Mouse (Mus musculus): ENCODE data around the gene Rpl10-ps3.

Gene Rpl10-ps3

DNA sequence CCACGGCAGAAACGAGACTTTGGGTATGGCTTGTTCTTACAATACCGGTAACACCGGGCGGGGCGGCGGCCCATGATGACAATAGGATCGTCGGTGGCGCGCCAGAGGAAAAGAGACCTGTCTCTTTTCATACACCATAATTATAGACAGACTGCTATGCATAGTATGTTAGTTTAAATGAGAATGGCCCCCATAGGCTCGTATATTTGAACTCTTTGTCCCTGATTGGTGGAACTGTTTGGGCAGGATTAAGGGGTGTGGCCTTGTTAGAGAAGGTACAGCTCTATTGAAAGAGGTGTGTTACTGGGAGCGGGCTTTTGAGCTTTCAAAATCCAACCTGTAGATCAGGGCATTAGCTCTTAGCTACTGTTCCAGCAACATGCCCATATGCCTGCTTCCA is at the start of gene Rpl10-ps3:
Gene Rpl10-ps3, minus strand, starts transcription at position 101 of the 400 bp plus-strand sequence.
- DNase-seq (ENCODE audit: extremely low spot score, low spot score), result no peak

- DNase-seq (ENCODE audit: extremely low spot score, low spot score), result no peak
These were observed 30.8 kb upstream of the Rpl10-ps3 start for GRCm38 (mm10) chr9:50375598-50375997.

DNA sequence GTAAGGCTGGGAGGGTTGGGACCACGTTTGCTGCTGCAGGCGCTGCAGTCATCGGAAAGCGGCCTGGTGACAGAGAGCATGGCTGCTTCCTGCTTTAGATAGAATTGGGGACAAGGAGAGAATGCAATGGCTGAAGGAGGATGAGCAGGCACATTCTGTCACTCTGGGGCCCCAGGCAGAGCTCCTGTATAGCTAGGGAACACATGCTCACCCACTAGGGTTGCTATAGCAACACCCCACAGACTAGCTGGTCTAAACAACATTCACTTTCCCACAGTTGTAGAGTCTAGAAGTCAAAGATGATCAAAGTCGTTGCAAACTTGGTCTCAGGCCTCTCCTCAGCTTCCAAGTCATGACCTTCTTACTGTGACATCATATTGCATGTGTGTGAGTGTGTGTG is 29.9 kb upstream of the Rpl10-ps3 start:
- no peak for DNase-seq (ENCODE audit: extremely low spot score, low spot score)

- no peak for DNase-seq (ENCODE audit: extremely low spot score, low spot score)
These were observed 24.0 kb upstream of the Rpl10-ps3 start for GRCm38 (mm10) chr9:50368551-50369297.

GRCm38 (mm10) chr9:50365059-50365780 is 20.5 kb upstream of the Rpl10-ps3 start:
- DNase-seq (ENCODE audit: extremely low spot score, low spot score), result no peak

DNA sequence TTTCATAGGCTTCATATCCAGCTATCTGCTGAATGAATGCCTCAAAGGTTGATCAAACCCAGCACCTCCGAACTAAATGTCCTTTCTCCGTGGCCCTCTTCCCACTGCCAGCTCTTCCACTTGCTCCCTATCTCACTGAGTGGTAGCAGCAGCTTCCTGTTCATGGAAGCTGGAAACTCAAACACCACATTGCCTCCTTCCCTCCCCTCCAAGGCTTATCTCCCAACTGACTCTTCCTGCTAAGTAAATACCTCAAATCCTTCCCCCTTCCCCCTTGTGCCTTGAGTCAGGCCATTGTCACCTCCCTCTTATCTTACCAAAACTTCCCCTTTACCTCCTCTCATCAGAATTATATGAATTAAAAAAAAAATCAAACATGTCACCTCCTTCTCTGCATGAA is 19.2 kb upstream of the Rpl10-ps3 start:
- DNase-seq (ENCODE audit: extremely low spot score, low spot score), result no peak

DNA sequence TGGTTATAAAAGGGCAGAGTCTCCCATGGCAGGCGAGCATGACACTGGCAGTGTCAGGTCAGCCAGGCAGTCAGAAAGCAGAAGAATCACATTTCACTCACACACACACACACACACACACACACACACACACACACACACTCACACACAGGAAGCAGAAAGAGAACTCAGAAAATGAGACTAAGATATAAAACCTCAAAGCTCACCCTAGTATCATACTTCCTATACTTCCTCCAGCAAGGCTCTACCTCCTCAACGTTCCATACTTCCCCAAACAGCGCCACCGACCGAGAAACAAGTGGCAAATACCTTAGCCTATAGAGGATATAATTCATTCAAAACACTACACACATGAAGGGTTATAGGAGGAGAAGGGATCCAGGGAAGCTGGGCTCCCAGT is 18.5 kb upstream of the Rpl10-ps3 start:
- no peak for DNase-seq (ENCODE audit: extremely low spot score, low spot score)

DNA sequence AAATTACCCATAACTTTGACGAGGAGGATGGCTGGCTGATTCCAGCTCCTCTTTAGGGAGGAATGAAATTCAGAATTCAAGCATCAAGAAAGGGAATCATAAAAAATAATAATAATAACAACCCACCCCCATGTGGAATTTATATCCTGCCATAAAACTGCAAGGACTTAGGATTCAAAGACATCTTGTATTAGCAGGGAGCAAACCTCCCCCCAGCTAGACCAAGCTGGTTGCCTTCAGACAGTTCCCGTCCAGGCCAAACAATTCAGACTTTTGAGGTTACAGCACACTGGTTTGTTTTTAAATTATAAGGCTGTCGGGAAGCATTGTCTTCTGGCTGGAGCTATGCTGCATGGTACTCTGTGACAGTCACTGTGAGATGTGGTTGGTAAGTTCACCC is 17.8 kb upstream of the Rpl10-ps3 start:
- DNase-seq (ENCODE audit: extremely low spot score, low spot score), result no peak

GRCm38 (mm10) chr9:50360370-50360769 is 15.6 kb upstream of the Rpl10-ps3 start:
- DNase-seq (ENCODE audit: extremely low spot score, low spot score), result no peak

GRCm38 (mm10) chr9:50357331-50357730 is 12.6 kb upstream of the Rpl10-ps3 start:
- no peak for DNase-seq (ENCODE audit: extremely low spot score, low spot score)

DNA sequence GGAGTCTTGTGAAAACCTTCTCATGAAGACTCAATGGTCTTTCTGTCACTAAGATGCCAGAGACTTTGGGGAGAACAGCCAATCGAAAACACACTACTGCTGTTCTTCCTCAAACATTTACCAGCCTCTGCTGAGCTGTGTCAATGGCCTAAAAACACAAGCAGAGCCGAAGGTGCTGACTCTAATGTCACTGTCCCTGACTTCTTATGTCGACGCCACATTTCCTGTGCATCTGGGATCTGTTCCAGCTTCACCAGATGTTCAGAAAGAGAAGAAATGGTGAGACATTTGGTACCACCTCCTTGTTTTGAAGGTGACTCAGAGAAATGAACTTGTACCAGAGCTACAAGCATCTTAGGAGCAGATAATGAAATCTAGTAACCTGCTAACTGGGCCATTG is 7.0 kb upstream of the Rpl10-ps3 start:
- DNase-seq (ENCODE audit: extremely low spot score, low spot score), result no peak

- DNase-seq (ENCODE audit: extremely low spot score, low spot score), result no peak
These were observed 5.8 kb upstream of the Rpl10-ps3 start for GRCm38 (mm10) chr9:50350571-50350970.

GRCm38 (mm10) chr9:50349156-50349555 is 4.4 kb upstream of the Rpl10-ps3 start:
- DNase-seq (ENCODE audit: extremely low spot score, low spot score), result no peak

GRCm38 (mm10) chr9:50348256-50348655 is 3.5 kb upstream of the Rpl10-ps3 start:
- DNase-seq (ENCODE audit: extremely low spot score, low spot score), result no peak

GRCm38 (mm10) chr9:50335539-50336325 is 9.0 kb downstream of the Rpl10-ps3 start:
- no peak for DNase-seq (ENCODE audit: extremely low spot score, low spot score)

- peak; percentile 57 for DNase-seq (ENCODE audit: extremely low spot score, low spot score)
These were observed 11.4 kb downstream of the Rpl10-ps3 start for GRCm38 (mm10) chr9:50333413-50333812.

- no peak for DNase-seq (ENCODE audit: extremely low spot score, low spot score)
These were observed 20.2 kb downstream of the Rpl10-ps3 start for GRCm38 (mm10) chr9:50324355-50325225.

GRCm38 (mm10) chr9:50320729-50321128 is 24.0 kb downstream of the Rpl10-ps3 start:
- no peak for DNase-seq (ENCODE audit: extremely low spot score, low spot score)

DNA sequence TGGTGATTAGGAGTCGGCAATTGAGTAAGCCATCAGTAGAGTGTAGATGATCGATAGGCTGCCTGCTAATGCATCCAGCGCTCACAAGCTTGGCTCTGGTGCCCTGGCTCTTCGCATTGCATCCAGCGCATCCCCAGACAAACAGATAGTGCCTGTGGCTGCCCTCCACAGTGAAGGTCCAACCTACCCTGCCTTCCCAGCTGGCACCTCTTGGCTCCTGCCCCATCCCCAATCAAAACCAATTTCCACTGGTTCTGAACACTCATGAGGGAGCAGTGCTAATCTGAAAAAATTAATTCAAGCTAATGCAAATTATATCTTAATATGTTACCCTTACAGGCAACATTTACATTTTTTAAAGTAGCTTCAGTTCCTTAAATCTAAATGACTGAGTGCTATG is 25.3 kb downstream of the Rpl10-ps3 start:
- DNase-seq (ENCODE audit: extremely low spot score, low spot score), result no peak

DNA sequence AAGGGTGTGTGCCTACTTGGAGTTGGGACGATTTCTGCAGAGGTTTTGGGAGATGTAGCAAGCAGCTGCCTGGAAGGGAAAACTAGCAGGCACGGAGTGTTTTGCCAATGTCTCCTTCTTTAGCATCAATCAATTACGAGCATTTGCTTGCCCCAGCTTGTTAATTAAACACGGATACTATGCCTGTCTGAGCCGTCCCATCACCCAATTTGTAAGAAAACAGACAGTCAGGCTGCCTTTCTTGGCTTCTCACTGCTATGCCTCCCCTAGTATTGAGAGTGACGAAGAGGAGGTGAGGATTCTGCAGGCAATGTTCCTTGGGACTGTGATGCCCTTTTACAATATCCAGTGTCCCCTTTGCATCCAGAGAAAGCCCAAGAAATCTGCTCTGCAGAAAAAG is 27.5 kb downstream of the Rpl10-ps3 start:
- DNase-seq (ENCODE audit: extremely low spot score, low spot score), result no peak

- no peak for DNase-seq (ENCODE audit: extremely low spot score, low spot score)
These were observed 29.1 kb downstream of the Rpl10-ps3 start for GRCm38 (mm10) chr9:50315650-50316049.
